In the genomic region with DNA sequence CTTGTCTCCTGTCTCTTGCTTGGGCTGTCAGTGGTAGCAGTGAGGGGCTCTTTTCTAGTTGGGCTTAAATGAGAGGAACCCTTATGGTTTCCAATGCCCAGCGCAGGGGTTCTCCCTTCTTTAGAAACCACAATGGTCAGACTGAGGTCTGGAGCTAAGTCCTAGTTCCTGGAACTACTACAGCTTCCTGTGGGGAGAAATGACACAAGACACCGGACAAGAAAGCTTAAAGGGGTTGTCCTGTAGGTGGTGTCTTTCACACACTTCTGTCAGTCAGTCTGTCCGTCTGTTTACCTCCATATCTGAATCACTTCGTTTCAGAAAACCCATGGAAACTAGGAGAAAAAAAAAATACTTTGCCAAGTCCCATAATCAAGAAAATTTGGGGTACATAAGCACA, we compare ENCODE assay signal across 12 mouse cellular contexts.
DNase-seq lines count a peak whose midpoint lies in the region; ATAC-seq and TF ChIP-seq lines count a peak whose summit lies in the region.
"Had no signal": no experiment of that assay in that cellular context is flagged by ENCODE, and none has a peak within 500 bp of the region (broad histone marks: within the 10 kb centered on the region; RNA-seq: fewer than 3 reads in every experiment).

No protein-coding gene starts in this region.

- no peak for TF ChIP-seq POLR2A in lung, adult 2 months (IDR thresholded peaks at IDR 0.05; ENCODE audit: borderline replicate concordance, extremely low read depth, low read depth, low read length)

- no peak overlapping the region for H3K4me3 ChIP-seq in hindbrain, embryonic 15.5 days
- H3K4me3 ChIP-seq in hindbrain, embryonic 11.5 days (ENCODE audit: low read depth, low read length): no peak overlapping the region
- no peak overlapping the region for H3K4me3 ChIP-seq in lung, embryonic 14.5 days (ENCODE audit: low read depth, low read length)
- no peak overlapping the region for H3K4me3 ChIP-seq in lung, adult 2 months (replicated peaks; ENCODE audit: extremely low read depth, low read depth, low read length)
- H3K4me3 ChIP-seq in neural tube, embryonic 15.5 days (replicated peaks): no peak overlapping the region
- H3K4me3 ChIP-seq: forebrain, embryonic 13.5 days; intestine, embryonic 15.5 days had no signal

- DNase-seq in hindbrain, embryonic 11.5 days (ENCODE audit: low spot score): no peak
- DNase-seq in lung, embryonic 14.5 days: peak; percentile 30
- no peak for DNase-seq in lung, adult 2 months
- no peak for DNase-seq in adrenal gland, adult (ENCODE audit: inconsistent age in 2 of 2, low spot score in 1 of 2)
- DNase-seq: adrenal gland, postnatal 36 days; kidney, postnatal 14 days; right cerebral cortex, postnatal 14 days had no signal

- H3K27me3 ChIP-seq in hindbrain, embryonic 15.5 days: no peaks in the 10 kb centered on the region
- no peaks in the 10 kb centered on the region for H3K27me3 ChIP-seq in hindbrain, embryonic 11.5 days (ENCODE audit: control insufficient read depth, insufficient read depth, low read length)
- H3K27me3 ChIP-seq in lung, embryonic 14.5 days (ENCODE audit: insufficient read depth, low read length): no peaks in the 10 kb centered on the region
- H3K27me3 ChIP-seq in neural tube, embryonic 15.5 days (replicated peaks): no peaks in the 10 kb centered on the region
- H3K27me3 ChIP-seq: forebrain, embryonic 13.5 days; intestine, embryonic 15.5 days had no signal

- peaks cover 45% of the 10 kb centered on the region for H3K4me1 ChIP-seq in hindbrain, embryonic 15.5 days (replicated peaks)
- no peaks in the 10 kb centered on the region for H3K4me1 ChIP-seq in hindbrain, embryonic 11.5 days (replicated peaks; ENCODE audit: control insufficient read depth, insufficient read depth, low read length)
- peaks cover 5% of the 10 kb centered on the region; the same call in 1 of the 2 replicates for H3K4me1 ChIP-seq in lung, embryonic 14.5 days (ENCODE audit: insufficient read depth)
- H3K4me1 ChIP-seq in lung, adult 2 months (ENCODE audit: control insufficient read depth, insufficient read depth, low read length): peaks cover 3% of the 10 kb centered on the region
- peaks cover 29% of the 10 kb centered on the region for H3K4me1 ChIP-seq in neural tube, embryonic 15.5 days

- H3K9me3 ChIP-seq in hindbrain, embryonic 15.5 days: no peaks in the 10 kb centered on the region
- H3K9me3 ChIP-seq in hindbrain, embryonic 11.5 days (ENCODE audit: control insufficient read depth, low read length): no peaks in the 10 kb centered on the region
- no peaks in the 10 kb centered on the region for H3K9me3 ChIP-seq in lung, embryonic 14.5 days (ENCODE audit: low read depth, low read length)
- no peaks in the 10 kb centered on the region for H3K9me3 ChIP-seq in neural tube, embryonic 15.5 days (replicated peaks)
- H3K9me3 ChIP-seq: forebrain, embryonic 13.5 days; intestine, embryonic 15.5 days had no signal

- H3K36me3 ChIP-seq in hindbrain, embryonic 15.5 days: no peaks in the 10 kb centered on the region
- H3K36me3 ChIP-seq in hindbrain, embryonic 11.5 days (ENCODE audit: control insufficient read depth, insufficient read depth, low read length): no peaks in the 10 kb centered on the region
- no peaks in the 10 kb centered on the region for H3K36me3 ChIP-seq in lung, embryonic 14.5 days (ENCODE audit: insufficient read depth)
- H3K36me3 ChIP-seq in neural tube, embryonic 15.5 days: no peaks in the 10 kb centered on the region
- H3K36me3 ChIP-seq: intestine, embryonic 15.5 days had no signal

- TF ChIP-seq CTCF in lung, embryonic 14.5 days (IDR thresholded peaks at IDR 0.05; ENCODE audit: low read depth): no peak
- no peak for TF ChIP-seq CTCF in lung, adult 2 months (IDR thresholded peaks at IDR 0.05; ENCODE audit: insufficient read depth, low read length)

- 0 out of 2 replicates have a peak overlapping the region, but pooled peaks have one; percentile 34 for H3K27ac ChIP-seq in hindbrain, embryonic 15.5 days (replicated peaks)
- H3K27ac ChIP-seq in hindbrain, embryonic 11.5 days (ENCODE audit: low read depth, low read length): no peak overlapping the region
- no peak overlapping the region for H3K27ac ChIP-seq in lung, embryonic 14.5 days (ENCODE audit: low read depth)
- H3K27ac ChIP-seq in neural tube, embryonic 15.5 days (replicated peaks): peak overlapping the region; percentile 3
- H3K27ac ChIP-seq: forebrain, embryonic 13.5 days; intestine, embryonic 15.5 days had no signal

- H3K9ac ChIP-seq in hindbrain, embryonic 15.5 days: no peak overlapping the region
- H3K9ac ChIP-seq in hindbrain, embryonic 11.5 days (ENCODE audit: low read depth, low read length): no peak overlapping the region
- H3K9ac ChIP-seq in lung, embryonic 14.5 days: no peak overlapping the region
- H3K9ac ChIP-seq in neural tube, embryonic 15.5 days (replicated peaks): no peak overlapping the region
- H3K9ac ChIP-seq: forebrain, embryonic 13.5 days; intestine, embryonic 15.5 days had no signal

- ATAC-seq in hindbrain, embryonic 15.5 days (ENCODE audit: low FRiP score, low read depth): no peak
- no peak for ATAC-seq in hindbrain, embryonic 11.5 days (ENCODE audit: low FRiP score)
- no peak for ATAC-seq in lung, embryonic 14.5 days (ENCODE audit: insufficient read depth)
- ATAC-seq in common myeloid progenitor, adult 5-6 weeks (replicated peaks; ENCODE audit: low read depth, poor library complexity, severe bottlenecking): peak; percentile 88
- no peak for ATAC-seq in neural tube, embryonic 15.5 days (ENCODE audit: low FRiP score)
- ATAC-seq: forebrain, embryonic 13.5 days; intestine, embryonic 15.5 days had no signal

- 78% methylated on average over 4 of the region's 4 CpGs for WGBS in hindbrain, embryonic 15.5 days
- WGBS in hindbrain, embryonic 11.5 days: 83% methylated on average over 4 of the region's 4 CpGs
- WGBS in lung, embryonic 14.5 days: 43% methylated on average over 4 of the region's 4 CpGs
- 38% methylated on average over 4 of the region's 4 CpGs for WGBS in lung, adult 2 months
- 73% methylated on average over 4 of the region's 4 CpGs for WGBS in neural tube, embryonic 15.5 days

- H3K4me2 ChIP-seq in hindbrain, embryonic 15.5 days: no peak overlapping the region
- no peak overlapping the region for H3K4me2 ChIP-seq in hindbrain, embryonic 11.5 days (replicated peaks; ENCODE audit: low read depth, low read length)
- no peak overlapping the region for H3K4me2 ChIP-seq in lung, embryonic 14.5 days
- H3K4me2 ChIP-seq in neural tube, embryonic 15.5 days: no peak overlapping the region
- H3K4me2 ChIP-seq: forebrain, embryonic 13.5 days; intestine, embryonic 15.5 days had no signal

Comparison
In these comparisons a context has a peak if more than half of its experiments do, and no peak if none do; other contexts are left out.
1. H3K27ac ChIP-seq: peak in hindbrain, embryonic 15.5 days (single experiment) and neural tube, embryonic 15.5 days (single experiment); none in hindbrain, embryonic 11.5 days (single experiment) and lung, embryonic 14.5 days (single experiment).